Mouse (Mus musculus) olfactory bulb, adult 2 months (tissue): ENCODE measurements around the gene Gm17190. TPM values are rescaled to one million over a fixed set of nuclear protein-coding genes. Genes with fewer than 3 reads are reported as not detected.
"Not testable (repeated sequence)": the region's sequence is repeated elsewhere in the genome, so short reads cannot be mapped to it uniquely, and the experiment has no call there.

ENCODE experiments used
- H3K27ac ChIP-seq: fragments of 200-500 bp; 2 replicates; pipeline ENCODE4 v1.5.1; 2012; ENCODE audit warnings: low read depth, low read length; ENCODE audit not compliant: insufficient read depth
- H3K4me1 ChIP-seq: fragments of 200-500 bp; 2 replicates; pipeline ENCODE4 v1.6.1; 2012; ENCODE audit warnings: low read length; ENCODE audit not compliant: control insufficient read depth, insufficient read depth
- H3K4me3 ChIP-seq: fragments of 200-500 bp; 2 replicates; pipeline ENCODE4 v1.5.1; 2012; ENCODE audit warnings: mild to moderate bottlenecking, low read depth, low read length, moderate library complexity; ENCODE audit not compliant: insufficient read depth
- CTCF ChIP-seq: fragments of 200-500 bp; IDR thresholded peaks from 2 replicates; pipeline ENCODE4 v1.5.1; 2012; ENCODE audit warnings: low read depth, mild to moderate bottlenecking, low read length, moderate library complexity; ENCODE audit not compliant: insufficient read depth
- POLR2A ChIP-seq: fragments of 200-500 bp; IDR thresholded peaks from 2 replicates; pipeline ENCODE4 v1.6.1; 2012; ENCODE audit warnings: mild to moderate bottlenecking, low read depth, low read length, moderate library complexity; ENCODE audit not compliant: insufficient read depth
- WGBS: fragments of 180-500 bp; shearing (Covaris S2); methylation state at CpG from one replicate; pipeline ENCODE4 v1.1.7; 2018; 5-methylcytosine and 5-hydroxymethylcytosine counted together
- polyA plus RNA-seq: library from polyadenylated mRNA; stranded (reverse); fragments of >200 nt; gene quantifications from 2 replicates; pipeline ENCODE4 v1.2.4, GENCODE M21; 2012; ENCODE audit warnings: low replicate concordance; ENCODE audit not compliant: missing spikeins, insufficient read depth, insufficient read length

Gm17190 gene
- not detected in 2 replicates for polyA plus RNA-seq

DNA sequence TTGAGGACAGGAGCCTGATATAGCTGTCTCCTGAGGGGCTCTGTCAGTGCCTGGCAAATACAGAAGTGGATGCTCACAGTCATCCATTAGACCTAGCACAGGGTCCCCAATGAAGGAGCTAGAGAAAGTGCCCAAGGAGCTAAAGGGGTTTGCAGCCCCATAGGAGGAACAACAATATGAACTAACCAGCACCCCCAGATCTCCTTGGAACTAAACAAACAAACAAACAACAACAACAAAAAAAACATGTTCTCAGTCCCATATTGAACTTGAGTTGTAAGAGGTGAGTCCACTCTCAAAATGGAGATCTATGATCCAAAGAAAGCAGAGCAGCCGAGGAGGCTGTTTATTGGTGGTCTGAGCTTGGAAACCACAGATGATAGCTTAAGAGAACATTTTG lies at the start of gene Gm17190:
Gm17190 (plus strand) TSS at position 301 of the 400 bp plus-strand sequence.
- WGBS = 96% methylated on average over 1 of the region's 1 CpGs
- not testable (repeated sequence) for H3K27ac ChIP-seq, H3K4me1 ChIP-seq, H3K4me3 ChIP-seq

DNA sequence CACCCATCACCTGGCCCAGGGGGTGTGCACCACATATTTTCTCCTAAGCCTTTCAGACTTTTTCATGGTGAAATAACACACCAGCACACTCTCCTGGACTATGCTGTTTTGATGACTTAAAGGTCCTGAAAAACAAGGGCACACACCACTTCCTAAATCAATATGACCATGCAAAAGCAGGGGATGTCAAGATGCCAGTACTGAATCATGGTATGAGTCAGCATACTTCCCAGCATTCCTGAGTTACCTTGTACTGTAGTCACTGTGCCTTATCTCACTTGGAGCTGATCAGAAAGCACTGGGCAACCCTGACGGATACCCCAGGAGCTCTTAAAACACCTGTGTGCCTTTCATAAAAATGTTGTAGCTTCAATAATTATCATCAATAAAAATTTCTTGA lies 42.3 kb upstream of the Gm17190 start:
- Histone ChIP-seq H3K4me1 (no peaks in the 10 kb centered on the region), H3K27ac (no peak overlapping the region), H3K4me3 (no peak overlapping the region)
- 93% methylated on average over 1 of the region's 1 CpGs for WGBS
- TF ChIP-seq POLR2A (no peak), CTCF (no peak)

DNA sequence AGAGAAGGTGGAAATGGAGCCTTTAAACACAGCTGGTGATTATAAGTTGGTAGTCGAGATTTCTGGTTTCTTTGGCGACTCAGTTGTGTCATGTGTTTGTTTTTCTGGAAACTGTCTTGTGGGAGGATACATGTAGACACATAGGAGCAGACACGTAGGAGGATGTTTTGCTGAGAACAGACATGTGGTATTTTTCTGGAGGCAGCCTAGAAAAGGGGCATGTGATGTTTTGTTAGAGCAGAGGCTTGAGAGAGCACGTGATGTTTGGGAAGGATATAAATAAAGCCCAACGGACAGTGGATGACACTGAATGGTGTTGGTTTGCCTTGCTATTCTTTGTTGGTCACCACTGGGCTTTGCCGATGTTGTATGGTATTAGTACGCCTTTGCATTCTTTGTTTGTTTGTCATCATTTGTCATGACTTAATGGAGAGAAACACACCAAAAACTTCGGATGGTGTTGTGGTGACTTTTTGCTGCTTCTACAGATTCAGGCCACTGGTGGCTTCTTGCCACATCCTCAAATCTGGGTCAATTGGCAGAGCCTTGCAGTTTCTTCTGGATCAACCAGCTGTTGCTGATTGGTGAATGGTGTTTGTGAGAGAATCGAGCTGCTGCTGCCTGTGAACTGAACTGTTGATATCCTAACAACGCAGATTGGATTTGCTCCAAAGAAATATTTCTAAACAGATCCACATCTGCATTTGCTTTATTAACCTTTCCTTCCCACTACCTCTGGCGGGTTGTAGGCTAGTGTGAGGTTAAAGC lies 41.4 kb upstream of the Gm17190 start:
- TF ChIP-seq CTCF (no peak), POLR2A (no peak)
- 62% methylated on average over 11 of the region's 11 CpGs for WGBS
- no peak overlapping the region for H3K27ac ChIP-seq

DNA sequence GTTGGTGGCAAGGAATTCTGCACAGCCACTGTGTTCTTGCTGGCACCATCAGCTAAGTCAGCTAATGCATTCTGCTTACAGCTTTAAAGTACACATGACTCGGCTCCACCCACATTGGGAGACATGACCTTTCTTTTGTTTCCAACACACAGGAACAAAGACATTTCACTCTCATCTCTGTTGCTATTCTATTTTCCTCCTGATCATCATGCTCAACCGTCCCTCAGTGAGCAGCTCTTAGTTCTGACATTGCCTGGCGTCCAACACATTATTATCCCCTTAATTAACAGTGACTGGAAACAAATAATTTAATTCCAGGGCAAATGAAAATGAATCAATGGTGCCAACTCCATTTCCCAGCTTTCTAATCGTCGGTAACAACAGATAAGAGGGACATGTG lies 36.5 kb upstream of the Gm17190 start:
- TF ChIP-seq CTCF (no peak), POLR2A (no peak)
- Histone ChIP-seq H3K4me1 (no peaks in the 10 kb centered on the region), H3K27ac (no peak overlapping the region), H3K4me3 (no peak overlapping the region)
- 20% methylated on average over 5 of the region's 5 CpGs for WGBS

More for the DNA sequence above, 41.4 kb upstream of the Gm17190 start:
- H3K4me1 ChIP-seq = no peaks in the 10 kb centered on the region
- no peak overlapping the region for H3K4me3 ChIP-seq

DNA sequence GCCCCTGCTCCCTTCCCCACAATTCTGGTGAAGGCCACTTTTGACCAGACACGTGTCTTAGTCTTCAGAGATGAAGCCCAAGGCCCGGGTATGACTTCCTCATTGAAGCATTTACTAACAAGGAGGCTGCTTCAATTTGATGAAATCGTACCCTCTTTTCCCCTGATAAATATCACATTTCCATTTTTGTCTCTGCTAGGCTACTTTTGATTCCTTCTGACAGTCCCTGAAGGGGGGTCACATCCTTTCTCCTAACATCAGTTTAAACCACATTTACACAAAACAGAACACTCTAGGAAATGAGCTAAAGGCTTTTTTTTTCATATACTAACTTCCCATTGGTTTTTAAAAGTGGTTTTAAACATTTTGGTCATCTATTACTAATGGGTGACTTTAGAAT lies 29.1 kb upstream of the Gm17190 start:
- WGBS = 96% methylated on average over 3 of the region's 3 CpGs
- H3K4me1 ChIP-seq = peaks cover 2% of the 10 kb centered on the region
- no peak overlapping the region for H3K4me3 ChIP-seq
- no peak overlapping the region for H3K27ac ChIP-seq
- TF ChIP-seq POLR2A (no peak), CTCF (no peak)

DNA sequence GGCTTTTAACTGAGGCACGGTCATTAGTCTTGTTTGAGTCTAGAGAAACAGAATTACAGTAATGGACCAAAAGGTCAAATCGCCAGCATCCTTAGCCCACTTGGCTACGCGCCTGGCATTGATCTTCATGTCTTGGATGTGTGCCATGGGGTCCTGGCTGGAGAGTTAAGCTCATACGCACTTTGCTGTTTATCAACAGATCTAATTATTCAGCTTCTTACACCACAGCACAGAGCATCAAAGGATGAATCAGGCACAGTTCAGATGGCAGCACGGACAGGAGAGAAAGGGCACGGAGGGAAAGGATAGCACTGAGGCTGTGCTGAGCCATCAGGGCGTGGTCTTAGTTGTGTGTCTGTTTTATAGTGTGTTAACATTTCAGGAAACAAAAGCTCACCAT lies 8.3 kb upstream of the Gm17190 start:
- TF ChIP-seq CTCF = no peak
- 47% methylated on average over 8 of the region's 8 CpGs for WGBS
- no peak overlapping the region for H3K27ac ChIP-seq
- no peak overlapping the region for H3K4me3 ChIP-seq
- no peaks in the 10 kb centered on the region for H3K4me1 ChIP-seq

DNA sequence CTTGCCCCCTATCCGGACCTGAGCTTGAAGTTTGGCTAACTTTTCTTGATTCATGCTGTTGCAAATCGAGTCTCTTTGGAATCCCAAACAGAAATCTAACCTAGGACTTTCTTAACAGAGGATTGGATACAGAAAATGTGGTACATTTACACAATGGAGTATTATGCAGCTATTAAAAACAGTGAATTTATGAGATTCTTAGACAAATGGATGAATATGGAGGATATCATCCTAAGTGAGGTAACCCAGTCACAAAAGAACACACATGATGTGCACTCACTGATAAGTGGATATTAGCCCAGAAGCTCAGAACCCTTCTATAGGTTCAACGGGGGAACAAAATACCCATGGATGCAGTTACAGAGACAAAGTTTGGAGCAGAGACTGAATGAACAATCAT lies 578 bp upstream of the Gm17190 start, which contains the start of gene Gm20075:
Gm20075 (minus strand) TSS at position 101 of the 400 bp plus-strand sequence.
- 85% methylated on average over 3 of the region's 3 CpGs for WGBS
- H3K27ac ChIP-seq, H3K4me1 ChIP-seq, H3K4me3 ChIP-seq: not testable (repeated sequence)

DNA sequence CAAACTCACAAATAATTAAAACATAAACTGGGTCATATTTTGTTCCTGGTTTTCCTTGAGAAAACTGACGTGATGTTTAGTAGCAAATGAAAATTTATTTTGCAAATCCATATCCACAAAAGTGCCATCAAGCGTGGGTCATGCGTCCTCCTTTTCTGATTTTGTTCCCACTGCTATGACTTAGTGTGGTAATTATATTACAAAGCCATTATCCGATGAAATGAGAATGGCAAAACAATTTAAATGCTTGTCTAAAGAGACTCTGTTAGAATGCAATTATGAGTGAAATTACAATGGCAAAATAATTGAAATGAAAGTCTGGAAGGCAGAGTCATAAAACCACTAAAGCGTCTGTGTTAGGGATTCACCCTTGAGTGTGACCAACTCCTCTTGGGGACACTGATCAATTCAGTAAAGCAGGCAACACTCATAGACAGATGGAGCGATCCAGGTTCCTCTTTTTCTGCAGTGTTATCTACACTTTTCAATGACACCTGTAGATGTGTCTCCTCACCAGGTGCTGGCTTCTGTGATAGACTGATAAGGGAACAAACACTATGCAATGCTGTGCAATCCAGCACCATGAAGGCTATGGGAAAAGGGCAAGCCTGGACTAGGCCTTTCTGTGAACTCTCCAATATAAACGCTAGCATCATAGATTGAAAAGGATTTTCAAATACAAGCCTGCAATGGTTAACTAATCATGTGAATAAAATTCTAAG lies 3.9 kb downstream of the Gm17190 start:
- TF ChIP-seq CTCF (no peak), POLR2A (no peak)
- H3K4me3 ChIP-seq = no peak overlapping the region
- WGBS = 92% methylated on average over 7 of the region's 7 CpGs
- no peak overlapping the region for H3K27ac ChIP-seq
- H3K4me1 ChIP-seq = no peaks in the 10 kb centered on the region

DNA sequence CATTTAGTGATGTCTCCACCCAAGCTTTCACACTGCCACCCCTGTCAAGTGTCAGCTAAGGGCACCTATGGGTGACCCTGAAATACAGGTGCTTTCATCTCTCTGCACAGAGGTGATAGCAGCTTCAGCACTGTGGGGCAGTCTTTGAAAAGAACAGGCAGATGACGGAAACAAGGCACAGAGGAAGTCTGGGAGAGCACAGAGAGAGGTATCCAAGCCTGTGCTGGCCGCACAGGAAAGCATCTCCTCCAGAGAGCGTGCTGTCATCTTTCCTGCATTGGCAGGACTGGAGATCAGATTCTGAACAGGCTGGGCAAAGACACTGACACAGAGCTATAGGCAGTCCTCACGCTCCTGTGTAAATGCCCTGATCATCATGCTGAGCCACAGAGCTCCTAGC lies 9.1 kb downstream of the Gm17190 start:
- Histone ChIP-seq H3K4me3 (no peak overlapping the region), H3K27ac (no peak overlapping the region), H3K4me1 (no peaks in the 10 kb centered on the region)
- WGBS = 90% methylated on average over 4 of the region's 4 CpGs
- TF ChIP-seq POLR2A = no peak
- TF ChIP-seq CTCF = no peak

DNA sequence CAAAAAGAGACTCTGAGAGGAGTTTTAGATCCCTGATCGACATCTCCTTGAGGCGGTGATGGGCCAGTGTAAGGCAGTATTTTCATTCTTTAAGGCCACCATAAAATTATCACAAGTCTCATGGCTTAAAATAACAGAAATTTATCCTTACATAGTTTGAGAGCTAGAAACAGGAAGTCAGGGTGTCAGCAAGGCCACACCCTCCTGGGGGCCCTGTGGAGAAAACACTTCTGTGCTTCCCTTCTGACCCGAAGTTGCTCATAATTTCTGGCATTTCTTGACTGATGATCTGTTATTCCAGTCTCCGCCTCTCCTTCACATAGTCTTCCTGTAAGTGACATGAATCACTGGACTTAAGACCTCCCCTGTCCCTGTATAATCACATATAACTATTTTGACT lies 24.5 kb downstream of the Gm17190 start:
- WGBS = 88% methylated on average over 4 of the region's 4 CpGs

More for the DNA sequence above, 24.5 kb downstream of the Gm17190 start:
- Histone ChIP-seq H3K4me3 (no peak overlapping the region), H3K27ac (no peak overlapping the region), H3K4me1 (no peaks in the 10 kb centered on the region)
- no peak for TF ChIP-seq POLR2A
- TF ChIP-seq CTCF = no peak
